Mouse (Mus musculus) cerebellum, postnatal 36 days (tissue): Measurements from ENCODE around the gene Ctrc.

Source experiments
- DNase-seq, 2 experiments: peaks; one replicate each; pipeline ENCODE4 v3.0.0; 2021 to 2022; ENCODE audit warnings: mixed read lengths in 2 of 2

The Ctrc gene

DNA sequence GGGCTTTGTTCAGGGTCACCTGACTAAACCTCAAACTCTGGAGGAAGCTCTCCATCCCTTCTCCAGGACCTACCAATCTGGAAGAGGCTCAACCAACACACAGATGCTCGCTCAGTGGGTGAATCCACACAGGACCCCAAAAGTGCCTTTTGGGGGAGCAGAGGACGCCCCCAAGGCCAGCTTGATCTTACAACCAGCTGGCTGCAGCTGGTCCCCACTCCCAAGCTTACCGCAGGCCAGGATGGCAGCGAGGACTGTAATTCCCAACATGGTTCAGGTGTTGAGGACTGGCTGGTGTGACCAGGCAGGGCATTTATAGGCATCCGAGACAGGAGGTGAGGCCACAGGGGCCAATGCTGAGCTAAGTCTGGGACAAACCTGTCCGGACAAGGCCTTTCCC lies at the start of gene Ctrc:
Gene Ctrc (minus strand): TSS at position 361 of the 400 bp plus-strand sequence.
- no peak for DNase-seq

DNA sequence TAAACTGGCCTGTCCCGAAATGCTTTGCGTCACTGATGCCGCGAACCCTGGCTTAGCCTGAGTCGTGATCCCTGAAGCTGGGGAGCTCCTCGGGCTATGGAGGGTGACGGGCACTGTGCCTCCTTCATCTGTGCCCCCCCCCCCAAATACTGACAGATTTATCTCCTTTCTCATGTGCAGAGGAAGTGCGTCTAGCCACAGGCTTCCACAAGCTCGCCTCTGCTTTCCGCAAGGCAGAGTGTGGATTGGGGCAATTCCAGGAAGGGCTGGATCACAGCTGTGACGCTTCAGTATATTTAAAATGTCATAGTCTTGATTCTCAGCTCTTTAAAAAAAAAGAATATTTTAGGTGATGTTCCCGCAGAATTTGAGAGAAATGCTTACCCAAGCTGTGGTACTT lies 49.6 kb upstream of the Ctrc start:
- DNase-seq, result no peak

DNA sequence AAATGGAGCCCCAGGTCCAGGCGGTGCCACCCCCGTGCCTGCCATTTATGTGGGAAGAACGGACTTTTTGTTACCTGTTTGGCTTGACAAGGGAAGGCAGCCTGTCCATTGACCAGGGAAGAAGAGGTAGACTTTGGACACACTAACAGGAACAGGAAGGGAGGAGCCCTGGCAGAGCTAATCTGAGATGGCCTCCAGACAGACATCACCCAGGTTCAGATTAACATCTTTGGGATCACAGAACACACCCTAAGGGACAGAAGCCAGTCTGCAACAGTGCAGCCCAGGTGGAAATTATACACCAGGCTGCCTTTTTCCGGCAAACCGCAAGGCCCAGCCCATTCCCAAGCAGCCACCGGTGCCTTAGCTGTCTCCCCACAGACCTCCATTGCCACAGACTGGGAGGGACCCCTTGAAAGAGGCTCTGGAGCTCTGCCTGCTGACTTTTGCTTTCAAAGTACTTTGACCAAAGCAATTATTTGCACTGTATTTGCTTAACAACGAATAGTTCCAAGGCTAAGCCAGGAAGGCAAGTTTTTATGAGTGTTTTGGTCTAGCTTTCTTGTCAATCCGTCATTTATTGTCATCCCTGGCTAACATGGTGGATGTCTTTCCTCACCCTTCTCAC lies 47.1 kb upstream of the Ctrc start:
- no peak for DNase-seq

DNA sequence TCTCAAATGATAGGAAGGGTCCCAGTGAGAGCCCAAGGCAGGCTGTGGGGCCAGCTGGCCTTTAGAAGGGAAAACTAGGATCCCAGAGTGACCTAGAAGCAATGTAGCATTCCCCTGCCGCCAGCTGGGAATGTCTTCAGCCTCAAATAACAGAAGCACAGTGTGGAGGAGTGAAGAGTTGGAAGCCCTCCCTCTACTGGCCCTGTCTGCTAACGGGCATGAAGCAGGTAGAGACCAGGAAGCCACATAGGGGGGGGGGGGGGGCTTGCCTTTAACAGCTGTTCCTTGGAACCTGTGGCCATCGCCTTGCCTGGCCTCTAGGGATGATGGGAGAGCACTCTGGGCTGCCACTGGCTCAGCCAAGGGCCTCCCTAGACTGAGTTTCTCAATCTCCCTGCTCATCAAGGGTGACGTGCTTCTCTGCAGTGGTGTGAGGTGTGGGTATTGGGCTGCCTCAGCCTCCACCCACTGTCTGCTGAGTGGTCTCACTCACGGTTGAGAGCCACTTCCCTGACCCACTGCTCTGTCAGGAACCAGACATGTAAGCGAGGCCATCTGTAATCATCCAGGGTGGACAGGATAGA lies 40.3 kb upstream of the Ctrc start:
- no peak for DNase-seq

DNA sequence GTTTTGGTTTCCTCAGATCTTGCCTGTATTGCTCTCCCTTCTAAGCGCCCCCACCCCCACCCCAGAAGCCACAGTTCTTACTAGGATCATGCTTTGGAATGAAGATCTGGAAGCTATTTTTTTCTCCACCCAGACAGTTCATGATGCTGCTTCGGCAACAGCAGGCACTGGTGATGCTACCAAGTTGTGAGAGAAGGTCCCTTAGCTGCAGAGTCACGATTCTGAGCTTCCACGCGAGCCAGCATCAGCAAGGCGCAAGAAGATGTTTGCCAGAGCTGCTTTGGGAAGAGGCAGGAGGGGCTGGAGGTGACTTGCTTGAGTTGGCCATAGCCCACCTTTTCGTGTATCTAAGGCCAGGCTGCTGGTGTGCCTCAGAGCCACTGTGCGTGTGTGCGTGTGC lies 39.3 kb upstream of the Ctrc start:
- DNase-seq, result no peak

DNA sequence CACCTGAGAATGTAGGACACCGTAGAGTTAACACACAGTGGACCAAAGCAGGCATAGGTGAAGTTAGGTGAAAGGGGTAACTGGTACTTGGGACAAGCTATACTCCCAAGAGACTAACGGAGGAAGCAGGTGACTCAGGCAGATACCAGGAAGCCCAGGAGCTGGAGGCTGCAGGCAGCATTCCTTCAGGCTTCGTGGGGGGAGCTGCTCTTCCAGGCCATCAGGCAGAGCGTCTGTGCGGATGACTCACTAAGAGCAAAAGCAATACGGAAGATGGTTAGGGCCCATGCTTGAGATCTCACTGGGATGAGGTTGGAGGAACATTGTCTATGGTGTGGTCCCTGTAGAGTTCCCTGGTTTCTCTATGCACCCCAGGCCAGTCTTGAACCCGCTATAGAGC lies 36.7 kb upstream of the Ctrc start:
- DNase-seq, result no peak

DNA sequence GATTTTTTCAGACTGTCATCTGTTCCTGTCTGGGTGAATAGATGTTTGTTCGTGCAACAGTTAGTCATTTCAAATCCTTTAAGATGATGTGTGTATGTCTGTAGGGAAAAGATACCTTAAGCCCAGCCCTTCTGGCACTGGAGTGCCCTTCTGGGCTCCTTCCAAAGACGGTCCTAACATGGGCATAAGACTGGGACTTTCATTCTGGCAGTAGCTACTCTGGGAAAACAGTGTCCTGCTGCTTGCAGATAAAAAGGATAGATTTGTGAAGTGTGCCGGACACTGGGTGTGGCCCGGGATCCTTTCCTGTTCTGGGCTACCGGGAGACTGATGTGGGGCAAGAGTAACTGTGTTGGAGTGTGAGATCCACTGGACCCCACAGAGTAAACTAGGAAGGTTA lies 35.8 kb upstream of the Ctrc start:
- DNase-seq, result no peak

DNA sequence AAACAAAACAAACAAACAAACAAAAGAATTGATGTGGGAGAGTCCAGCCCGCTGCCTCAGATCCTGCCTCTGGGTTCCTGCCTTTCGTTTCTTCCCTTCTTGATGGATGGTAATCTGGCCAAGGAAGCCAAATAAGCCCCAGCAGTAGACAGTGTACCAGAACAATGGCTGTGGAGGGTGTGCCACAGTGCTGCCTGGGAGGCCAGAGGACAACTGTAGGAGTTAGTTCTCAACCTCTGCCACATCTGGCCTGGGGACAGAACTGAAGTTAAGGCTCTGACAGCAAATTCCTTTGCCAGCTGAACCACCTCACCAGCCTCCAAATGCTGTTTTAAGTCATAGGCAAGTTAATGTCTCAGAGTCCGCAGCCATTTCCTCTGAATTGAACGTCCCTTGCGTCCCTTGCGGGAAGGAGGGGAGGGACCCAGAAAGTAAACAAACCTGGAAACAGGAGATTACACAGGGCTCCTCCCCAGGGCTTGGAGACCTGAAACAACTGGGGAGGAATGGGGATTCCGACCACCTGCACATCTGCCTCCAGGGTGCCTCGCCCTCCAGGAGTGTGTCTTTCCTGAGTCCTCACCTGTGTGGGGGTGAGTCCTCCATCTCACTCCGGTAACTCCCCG lies 35.2 kb upstream of the Ctrc start:
- DNase-seq, result no peak

DNA sequence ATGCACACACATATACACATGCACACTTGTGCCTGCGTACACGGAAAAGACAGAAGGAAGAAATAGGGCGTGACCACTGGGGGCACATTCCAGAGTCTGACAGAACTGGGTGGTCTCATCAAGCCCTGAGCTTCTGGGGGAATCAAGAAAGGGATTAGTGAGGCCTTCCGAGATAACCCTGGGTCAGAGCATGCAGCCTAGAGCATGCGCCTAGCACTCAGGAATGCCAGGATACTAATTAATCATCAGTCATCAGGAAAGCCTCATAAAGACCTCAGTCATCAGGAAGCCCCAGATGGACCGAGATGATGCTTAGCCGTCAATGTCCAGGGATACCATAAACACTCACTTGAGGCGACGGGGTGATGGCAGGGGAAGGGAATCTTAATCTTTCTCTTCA lies 33.7 kb upstream of the Ctrc start:
- no peak for DNase-seq

DNA sequence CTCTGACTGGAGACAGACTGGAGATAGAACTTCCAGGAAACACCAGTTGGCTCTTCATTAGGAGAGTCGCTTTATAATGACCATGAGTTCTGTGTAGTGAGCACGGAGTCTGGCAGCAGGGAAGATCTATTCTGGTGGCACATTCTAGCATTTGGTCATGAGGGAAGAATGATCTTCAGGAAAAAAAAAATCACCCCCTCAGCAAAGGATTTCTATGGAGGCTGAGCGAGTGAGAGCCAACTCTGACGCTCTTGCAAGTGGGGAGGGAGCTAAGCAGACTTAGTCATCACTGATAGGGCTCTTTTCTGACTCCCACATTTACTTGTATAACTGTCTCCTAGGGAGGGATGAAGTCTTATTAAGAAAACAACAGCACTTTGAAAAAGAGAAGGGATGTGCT lies 32.9 kb upstream of the Ctrc start:
- DNase-seq, result no peak

DNA sequence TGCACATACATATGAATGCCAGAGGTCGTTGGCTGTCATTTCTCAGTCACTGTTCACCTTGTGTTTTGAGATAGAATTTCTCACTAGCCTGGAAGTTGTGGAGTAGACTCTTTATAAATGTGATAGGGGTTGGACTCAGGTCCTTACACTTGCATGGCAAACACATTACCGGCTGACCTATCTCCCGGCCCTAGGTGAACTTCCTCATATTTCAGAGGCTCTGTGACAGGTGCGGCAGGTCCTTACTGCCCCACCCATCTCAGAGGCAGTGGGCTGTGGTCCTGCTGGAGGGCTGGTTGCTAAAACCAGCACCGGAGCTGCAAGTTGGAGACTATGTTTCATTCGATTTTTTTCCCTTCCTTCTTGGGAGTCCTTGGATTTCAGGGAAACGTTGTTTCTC lies 32.5 kb upstream of the Ctrc start:
- no peak for DNase-seq

DNA sequence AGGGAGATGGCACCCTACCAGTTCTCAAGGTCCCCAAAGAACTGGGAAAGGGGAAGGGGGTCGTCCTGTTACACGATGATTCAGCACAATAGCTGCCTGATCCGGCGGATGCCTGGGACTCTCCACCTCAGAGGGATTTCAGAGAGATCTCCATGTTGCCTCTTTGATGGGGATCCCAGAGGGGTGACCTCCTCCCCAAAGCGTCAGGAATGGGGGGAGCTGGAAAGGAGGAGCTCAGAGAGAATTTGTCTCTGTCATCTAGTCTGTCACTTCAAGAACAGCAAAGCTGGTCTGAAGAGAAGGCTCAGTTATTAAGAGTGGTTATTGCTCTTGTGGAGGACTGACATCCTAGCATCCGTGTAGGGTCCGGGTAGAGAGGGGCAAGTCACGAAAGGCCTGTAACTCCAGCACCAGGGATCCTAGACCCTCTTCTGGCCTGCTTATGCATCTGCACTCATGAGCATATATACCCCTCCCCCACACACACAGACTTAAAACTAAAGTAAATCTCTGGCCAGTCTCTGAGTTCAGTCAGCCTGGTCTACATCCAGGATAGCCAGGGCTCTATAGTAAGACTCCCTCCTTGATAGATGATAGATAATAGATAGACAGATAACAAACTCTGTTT lies 29.4 kb upstream of the Ctrc start:
- no peak for DNase-seq

DNA sequence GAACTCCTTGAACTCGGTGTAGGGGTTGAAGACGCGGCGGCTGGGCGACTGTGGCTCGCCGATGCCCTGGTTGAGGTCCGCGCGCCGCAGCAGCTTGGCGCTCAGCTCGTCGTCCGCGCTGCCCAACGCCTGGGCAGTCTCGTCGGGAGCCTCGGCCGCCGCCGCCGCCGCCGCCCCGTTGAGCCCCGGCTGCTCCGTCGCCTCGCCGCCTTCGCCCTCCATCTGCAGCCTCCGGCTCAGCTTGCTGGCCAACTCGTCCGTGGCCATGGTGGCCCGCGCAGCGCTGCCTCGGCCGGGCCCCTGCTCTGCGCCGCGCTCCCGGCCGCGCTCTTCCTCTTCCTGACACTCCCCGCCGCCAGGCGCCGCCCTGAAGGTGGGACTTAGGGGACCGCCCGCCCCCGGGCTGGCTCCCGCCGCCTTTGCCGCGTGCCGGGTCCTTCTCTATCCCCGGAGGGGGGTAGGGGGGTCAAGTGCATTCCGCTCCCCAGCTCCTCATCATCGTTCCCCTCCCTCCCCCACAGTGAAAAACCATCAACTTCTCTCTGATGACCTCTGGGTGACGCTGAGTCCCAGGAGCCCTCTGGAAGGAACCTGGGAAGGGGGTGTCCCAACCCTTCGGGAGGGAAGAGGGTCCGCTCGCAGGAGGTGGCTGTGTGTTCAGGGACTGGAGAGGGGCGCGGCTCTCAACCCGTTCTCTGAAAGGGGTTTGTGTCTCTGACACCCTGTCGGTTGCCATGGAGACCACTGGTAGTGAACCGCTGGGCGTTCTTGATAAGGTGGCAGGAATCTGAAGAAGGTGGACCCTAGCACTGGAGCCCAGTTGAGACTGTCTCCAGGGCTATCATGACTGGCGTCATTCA lies 28.7 kb upstream of the Ctrc start, which contains the start of gene Efhd2:
Gene Efhd2 (minus strand): TSS at position 320 of the 860 bp plus-strand sequence.
- peak; percentile 67 to 80 for DNase-seq

DNA sequence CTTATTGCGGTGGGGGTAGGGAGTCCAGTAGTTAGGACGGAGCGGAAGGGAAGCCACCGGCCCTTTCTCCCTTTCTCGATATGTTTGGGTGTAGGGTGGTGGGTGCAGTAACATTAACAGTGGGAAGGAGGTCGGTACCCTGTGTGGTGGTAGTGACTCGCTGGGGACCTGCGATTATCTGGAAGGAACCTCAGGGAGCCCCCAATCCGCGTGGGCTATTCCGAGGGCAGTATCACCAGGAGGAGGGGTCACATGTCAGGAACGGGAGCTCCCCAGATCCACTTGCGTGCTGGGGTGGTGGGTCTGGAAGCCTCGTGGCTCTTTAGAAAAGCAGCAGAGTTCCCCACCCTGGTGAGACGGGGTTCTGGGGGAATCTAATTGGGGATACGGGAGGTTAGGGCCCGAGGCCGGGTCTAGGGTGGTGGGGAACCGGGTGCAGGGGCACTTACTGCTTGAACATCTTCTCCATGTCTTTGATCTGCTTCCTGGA lies 28.0 kb upstream of the Ctrc start:
- DNase-seq, result no peak

DNA sequence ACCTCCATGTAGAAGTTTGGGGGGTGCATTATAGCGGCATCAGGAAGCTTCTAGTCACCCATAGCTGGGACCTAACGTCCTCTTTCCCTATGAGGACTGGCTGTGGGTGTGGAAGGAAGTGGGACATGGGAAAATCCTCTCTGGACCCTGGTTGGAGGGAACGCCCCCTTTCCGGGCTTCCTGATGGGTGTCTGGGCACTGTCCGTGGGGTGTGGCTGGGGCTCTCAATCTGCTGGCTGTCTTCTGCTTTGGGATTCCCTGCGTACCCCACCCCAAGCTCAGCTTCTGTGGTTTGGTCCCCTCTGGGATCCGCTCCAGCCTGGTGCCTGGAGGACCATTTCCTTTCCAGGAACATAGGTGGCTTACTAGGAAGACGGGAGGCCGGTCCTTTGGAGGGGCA lies 26.8 kb upstream of the Ctrc start:
- DNase-seq, result no peak

DNA sequence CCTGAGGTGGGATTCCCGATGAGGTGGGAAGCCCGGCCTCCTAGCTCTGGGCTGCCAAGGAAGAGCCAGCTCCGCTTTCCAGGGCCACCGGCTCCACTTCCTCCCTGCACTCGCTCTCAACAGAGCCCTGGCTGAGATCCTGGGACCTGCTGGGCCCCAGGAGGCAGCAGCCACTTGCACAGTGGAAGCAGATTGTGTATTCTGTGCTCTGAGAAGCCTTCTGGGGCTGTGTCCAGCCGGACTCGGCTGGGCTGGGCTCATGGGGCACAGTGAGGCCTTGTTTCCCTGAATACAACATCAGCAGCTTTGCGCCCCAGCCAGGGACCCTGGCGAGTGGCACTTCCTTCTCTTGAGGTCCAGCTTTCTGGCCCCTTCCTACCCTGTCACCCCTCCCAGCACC lies 25.8 kb upstream of the Ctrc start:
- DNase-seq, result peak; percentile 60 to 69

DNA sequence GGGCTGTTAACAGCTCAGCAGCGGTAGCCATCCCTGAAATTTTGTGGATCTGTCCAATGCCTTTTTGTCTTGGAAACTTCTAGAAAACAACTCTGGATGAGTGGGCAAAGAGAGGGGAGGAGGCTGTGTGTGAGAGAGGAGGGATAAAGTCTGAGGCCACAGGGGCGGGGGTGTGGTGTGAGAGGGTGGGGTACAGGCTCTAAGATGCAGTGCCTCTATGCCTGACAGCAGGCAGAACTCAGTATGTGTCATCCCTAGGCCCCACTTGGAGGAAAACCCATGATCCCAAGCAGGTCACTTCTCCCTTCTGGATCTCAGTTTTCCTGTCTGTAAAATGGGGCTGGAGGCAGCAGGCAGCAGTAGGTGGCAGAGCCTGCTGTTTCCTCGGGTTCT lies 25.2 kb upstream of the Ctrc start:
- no peak for DNase-seq

DNA sequence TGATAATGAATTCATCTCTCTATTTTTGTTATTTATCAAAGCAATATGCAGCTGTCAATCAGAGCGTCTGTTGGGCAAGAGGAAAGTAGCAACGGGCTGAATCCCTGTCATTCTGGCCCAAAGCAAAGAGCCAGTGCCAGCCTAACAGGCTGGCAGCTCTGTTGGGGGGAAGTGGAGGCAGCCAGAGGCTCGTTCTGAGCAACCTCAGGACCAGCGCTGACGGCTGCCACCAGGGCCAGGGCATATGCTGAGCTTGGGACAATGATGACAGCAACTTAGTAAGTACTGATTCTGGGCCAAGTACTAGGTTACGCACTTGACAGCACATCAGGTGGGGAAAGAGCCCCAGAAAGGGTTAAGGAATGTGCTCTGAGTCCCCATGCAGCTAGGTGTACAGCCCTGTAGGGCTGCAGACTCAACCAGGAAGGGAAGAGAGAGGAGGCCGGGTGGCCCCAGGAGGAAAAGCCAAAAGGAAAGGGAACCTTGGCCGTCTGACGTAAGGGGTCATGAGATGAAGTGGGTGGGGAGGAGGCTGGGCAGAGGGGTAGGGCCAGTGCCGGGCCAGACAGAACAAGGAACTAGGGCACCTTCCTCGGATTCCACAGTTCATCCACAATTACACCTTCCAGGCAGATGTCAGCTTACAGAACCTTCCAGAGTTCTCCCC lies 24.6 kb upstream of the Ctrc start:
- DNase-seq, result peak; percentile 50 to 58

DNA sequence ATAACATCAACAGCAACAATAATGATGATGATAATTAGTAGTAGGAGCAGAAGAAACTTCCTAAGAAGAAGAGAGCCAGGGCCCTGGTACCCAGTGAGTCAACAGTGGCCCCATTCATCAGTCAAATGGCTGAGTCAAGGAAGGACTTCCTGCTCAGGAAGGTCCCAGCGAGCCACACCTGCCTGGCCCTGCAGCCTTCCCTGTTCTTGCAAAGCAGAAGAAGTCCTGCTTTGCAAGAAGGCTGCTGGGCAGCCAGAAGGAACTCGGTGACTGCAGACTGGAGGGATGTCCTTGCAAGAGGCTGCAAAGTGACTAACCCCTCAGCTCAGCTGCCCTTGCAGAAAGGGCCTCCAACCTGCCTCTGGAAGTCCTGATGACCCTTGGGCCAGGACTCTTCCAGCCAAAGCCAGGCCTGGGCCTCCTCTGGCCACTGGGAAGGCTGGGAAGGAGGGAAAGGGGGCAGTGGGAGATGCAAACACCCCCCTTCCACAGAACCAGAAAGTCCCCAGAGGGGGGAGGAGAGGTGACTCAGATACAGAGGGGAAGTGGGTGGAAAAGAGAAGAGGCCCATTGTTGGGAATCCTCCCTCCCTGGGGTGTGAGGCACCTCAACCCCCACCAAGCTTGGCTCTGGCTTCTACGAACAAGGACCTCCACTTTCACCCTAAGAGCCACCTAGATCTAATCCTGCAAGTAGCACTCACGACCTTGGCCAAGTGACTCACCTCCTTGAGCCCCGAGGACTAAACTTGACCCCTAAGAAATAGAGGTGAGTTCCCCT lies 23.5 kb upstream of the Ctrc start:
- no peak for DNase-seq

DNA sequence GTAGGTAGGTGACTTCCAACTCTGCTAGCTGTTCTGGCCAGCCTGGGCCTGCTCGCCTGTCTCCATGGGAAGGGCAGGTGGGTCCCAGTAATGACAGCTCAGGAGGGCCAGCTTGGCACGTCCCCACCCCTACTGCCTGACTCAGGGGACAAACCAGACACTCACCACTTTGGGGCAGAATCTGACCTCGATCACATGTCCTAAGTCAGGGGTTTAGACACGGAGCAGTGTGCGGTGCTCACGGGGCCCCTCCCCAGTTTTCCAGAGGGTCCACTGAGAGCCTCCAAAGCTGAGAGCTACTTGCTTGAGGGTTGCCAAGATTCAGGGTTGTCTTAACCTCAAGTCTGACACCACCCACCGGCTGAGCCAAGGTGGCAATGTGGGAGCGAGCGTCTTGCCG lies 21.9 kb upstream of the Ctrc start:
- no peak for DNase-seq

DNA sequence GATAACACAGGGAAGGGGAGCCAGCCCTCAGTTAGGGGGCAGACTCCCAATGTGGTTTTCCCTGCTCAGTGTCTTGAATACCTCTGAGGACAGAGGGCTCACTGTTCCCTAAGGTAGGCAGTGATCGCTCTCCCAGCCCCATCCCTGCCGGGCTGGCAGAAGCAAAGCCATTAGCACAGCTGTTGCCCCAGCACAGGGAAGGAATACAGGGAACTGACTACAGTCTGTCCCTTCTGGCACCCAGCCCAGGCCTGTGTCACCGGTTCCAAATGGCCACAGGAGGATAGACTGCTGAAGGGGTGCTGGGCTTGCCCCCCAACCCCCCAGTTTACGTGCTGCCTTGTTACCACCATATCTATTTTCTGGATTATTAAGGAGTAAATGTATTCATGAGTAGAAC lies 21.3 kb upstream of the Ctrc start:
- peak in 1 of 2 experiments; percentile 62 for DNase-seq
